Mouse (Mus musculus): ENCODE results near the gene Itga3. TPM values are rescaled to one million over a fixed set of nuclear protein-coding genes. Genes with fewer than 3 reads are reported as not detected.

Gene Itga3
- total RNA-seq (2017) = 0.23 and 1.2 TPM in 2 replicates

GRCm38 (mm10) chr11:95076536-95077111, at the start of gene Itga3:
TSS of gene Itga3 (minus strand) at chr11:95076801.
- ATAC-seq (ENCODE audit: extremely low read depth, insufficient number of reproducible peaks, low FRiP score, poor library complexity, severe bottlenecking) = no peak

- no peak for ATAC-seq (ENCODE audit: extremely low read depth, insufficient number of reproducible peaks, low FRiP score, poor library complexity, severe bottlenecking)
These were observed 48.9 kb upstream of the Itga3 start for GRCm38 (mm10) chr11:95125366-95125948.

GRCm38 (mm10) chr11:95122100-95122489, 45.5 kb upstream of the Itga3 start:
- ATAC-seq (ENCODE audit: extremely low read depth, insufficient number of reproducible peaks, low FRiP score, poor library complexity, severe bottlenecking) = no peak

- ATAC-seq (ENCODE audit: extremely low read depth, insufficient number of reproducible peaks, low FRiP score, poor library complexity, severe bottlenecking) = no peak
These were observed 44.8 kb upstream of the Itga3 start for GRCm38 (mm10) chr11:95121161-95122099.

GRCm38 (mm10) chr11:95120633-95121020, 44.0 kb upstream of the Itga3 start:
- no peak for ATAC-seq (ENCODE audit: extremely low read depth, insufficient number of reproducible peaks, low FRiP score, poor library complexity, severe bottlenecking)

GRCm38 (mm10) chr11:95119990-95120632, 43.5 kb upstream of the Itga3 start, which contains the start of gene Dlx3:
TSS of gene Dlx3 (plus strand) at chr11:95120119.
- no peak for ATAC-seq (ENCODE audit: extremely low read depth, insufficient number of reproducible peaks, low FRiP score, poor library complexity, severe bottlenecking)

- no peak for ATAC-seq (ENCODE audit: extremely low read depth, insufficient number of reproducible peaks, low FRiP score, poor library complexity, severe bottlenecking)
These were observed 41.9 kb upstream of the Itga3 start for GRCm38 (mm10) chr11:95118505-95118904.

GRCm38 (mm10) chr11:95117030-95117429, 40.4 kb upstream of the Itga3 start:
- no peak for ATAC-seq (ENCODE audit: extremely low read depth, insufficient number of reproducible peaks, low FRiP score, poor library complexity, severe bottlenecking)

- no peak for ATAC-seq (ENCODE audit: extremely low read depth, insufficient number of reproducible peaks, low FRiP score, poor library complexity, severe bottlenecking)
These were observed 33.5 kb upstream of the Itga3 start for GRCm38 (mm10) chr11:95110081-95110480.

GRCm38 (mm10) chr11:95109000-95109399, 32.4 kb upstream of the Itga3 start:
- ATAC-seq (ENCODE audit: extremely low read depth, insufficient number of reproducible peaks, low FRiP score, poor library complexity, severe bottlenecking) = no peak

- ATAC-seq (ENCODE audit: extremely low read depth, insufficient number of reproducible peaks, low FRiP score, poor library complexity, severe bottlenecking) = peak; percentile 35; the same call in 1 of the 2 replicates
These were observed 30.0 kb upstream of the Itga3 start for GRCm38 (mm10) chr11:95106440-95107236.

- no peak for ATAC-seq (ENCODE audit: extremely low read depth, insufficient number of reproducible peaks, low FRiP score, poor library complexity, severe bottlenecking)
These were observed 28.8 kb upstream of the Itga3 start for GRCm38 (mm10) chr11:95105274-95105874.

- no peak for ATAC-seq (ENCODE audit: extremely low read depth, insufficient number of reproducible peaks, low FRiP score, poor library complexity, severe bottlenecking)
These were observed 27.7 kb upstream of the Itga3 start for GRCm38 (mm10) chr11:95104266-95104665.

- no peak for ATAC-seq (ENCODE audit: extremely low read depth, insufficient number of reproducible peaks, low FRiP score, poor library complexity, severe bottlenecking)
These were observed 25.7 kb upstream of the Itga3 start for GRCm38 (mm10) chr11:95102161-95102904.

GRCm38 (mm10) chr11:95101071-95101788, 24.6 kb upstream of the Itga3 start:
- ATAC-seq (ENCODE audit: extremely low read depth, insufficient number of reproducible peaks, low FRiP score, poor library complexity, severe bottlenecking) = no peak

GRCm38 (mm10) chr11:95100393-95100792, 23.8 kb upstream of the Itga3 start:
- ATAC-seq (ENCODE audit: extremely low read depth, insufficient number of reproducible peaks, low FRiP score, poor library complexity, severe bottlenecking) = no peak
